Mouse (Mus musculus) hindbrain, embryonic 11.5 days (tissue): ENCODE measurements around the gene Sub1. TPM values are rescaled to one million over a fixed set of nuclear protein-coding genes. Genes with fewer than 3 reads are reported as not detected.

ENCODE experiments used
- ATAC-seq: fragments of 200-750 bp; cut with Nextera tagmentation; 2 replicates; pipeline ENCODE4 v1.8.0; 2017; ENCODE audit warnings: mild to moderate bottlenecking, moderate TSS enrichment, moderate library complexity; ENCODE audit not compliant: low FRiP score
- DNase-seq: peaks from one replicate; pipeline ENCODE4 v3.0.0-alpha.2; 2015; ENCODE audit warnings: low spot score
- H3K27ac ChIP-seq: fragments of 300-500 bp; sonication (generic); 2 replicates; pipeline ENCODE4 v1.5.1; 2014; ENCODE audit warnings: mild to moderate bottlenecking, low read depth, low read length
- H3K27me3 ChIP-seq: fragments of 300-500 bp; sonication (generic); 2 replicates; pipeline ENCODE4 v1.6.1; 2014; ENCODE audit warnings: mild to moderate bottlenecking, low read length, moderate library complexity, mixed read lengths; ENCODE audit not compliant: control insufficient read depth, insufficient read depth
- H3K36me3 ChIP-seq: fragments of 300-500 bp; sonication (generic); 2 replicates; pipeline ENCODE4 v1.6.1; 2014; ENCODE audit warnings: mild to moderate bottlenecking, low read length, moderate library complexity, mixed read lengths; ENCODE audit not compliant: control insufficient read depth, insufficient read depth
- H3K4me1 ChIP-seq: fragments of 300-500 bp; sonication (generic); replicated peaks from 2 replicates; pipeline ENCODE4 v1.6.1; 2014; ENCODE audit warnings: low read length, mixed read lengths; ENCODE audit not compliant: control insufficient read depth, insufficient read depth
- H3K4me2 ChIP-seq: fragments of 300-500 bp; sonication (generic); replicated peaks from 2 replicates; pipeline ENCODE4 v1.6.1; 2014; ENCODE audit warnings: mild to moderate bottlenecking, low read depth, low read length
- H3K4me3 ChIP-seq: fragments of 300-500 bp; sonication (generic); 2 replicates; pipeline ENCODE4 v1.5.1; 2014; ENCODE audit warnings: low read depth, low read length
- H3K9ac ChIP-seq: fragments of 300-500 bp; sonication (generic); 2 replicates; pipeline ENCODE4 v1.6.1; 2014; ENCODE audit warnings: low read depth, low read length
- H3K9me3 ChIP-seq: fragments of 300-500 bp; sonication (generic); 2 replicates; pipeline ENCODE4 v1.6.1; 2016; ENCODE audit warnings: low read length; ENCODE audit not compliant: control insufficient read depth
- WGBS: fragments of 180-500 bp; shearing (Covaris S2); extraction: QIAGEN DNeasy Blood & Tissue Kit; methylation state at CpG from one replicate; pipeline ENCODE4 v1.1.7; 2014; 5-methylcytosine and 5-hydroxymethylcytosine counted together
- polyA plus RNA-seq: library from polyadenylated mRNA; unstranded; fragments of >200 nt; fragmentation: Nextera tagmentation; extraction: Ambion mirVana; gene quantifications from 2 replicates; pipeline ENCODE4 v1.2.1, GENCODE M21; 2014

The Sub1 gene
- polyA plus RNA-seq, 1 experiment from 2014 or later: 727 TPM

GRCm38 (mm10) chr15:12007971-12008800, 11.4 kb upstream of the Sub1 start:
- Histone ChIP-seq H3K9ac (no peak overlapping the region), H3K36me3 (no peaks in the 10 kb centered on the region), H3K27me3 (no peaks in the 10 kb centered on the region), H3K27ac (no peak overlapping the region), H3K4me2 (no peak overlapping the region), H3K4me1 (no peaks in the 10 kb centered on the region), H3K9me3 (no peaks in the 10 kb centered on the region), H3K4me3 (no peak overlapping the region)
- WGBS: 65% methylated on average over 13 of the region's 13 CpGs
- DNase-seq: no peak
- ATAC-seq: no peak

GRCm38 (mm10) chr15:12007421-12007820, 10.6 kb upstream of the Sub1 start:
- H3K4me2 ChIP-seq: no peak overlapping the region
- WGBS: 77% methylated on average over 7 of the region's 7 CpGs
- no peaks in the 10 kb centered on the region for H3K9me3 ChIP-seq
- no peak overlapping the region for H3K9ac ChIP-seq
- no peak overlapping the region for H3K4me3 ChIP-seq
- H3K4me1 ChIP-seq: no peaks in the 10 kb centered on the region
- H3K27me3 ChIP-seq: no peaks in the 10 kb centered on the region
- H3K36me3 ChIP-seq: no peaks in the 10 kb centered on the region
- no peak overlapping the region for H3K27ac ChIP-seq
- ATAC-seq (no peak), DNase-seq (no peak)

DNA sequence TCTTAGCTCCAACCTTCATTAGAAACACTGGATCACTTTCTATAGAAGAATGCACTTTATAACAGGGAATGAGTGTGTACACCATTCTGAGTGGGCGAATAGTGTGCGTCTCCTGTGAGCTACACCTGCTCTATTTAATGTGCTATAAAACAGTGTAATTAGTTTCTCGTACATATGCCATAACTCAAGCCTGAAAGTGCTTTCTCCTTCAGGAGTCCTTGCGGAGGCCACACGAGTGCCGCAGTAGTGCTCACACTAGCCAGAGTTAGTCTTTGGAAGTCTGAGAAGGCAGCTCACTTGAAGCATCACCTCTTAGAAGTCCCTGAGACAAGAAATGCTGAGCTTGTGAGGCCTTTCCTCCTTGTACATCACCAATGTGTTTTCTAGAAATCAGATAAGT, 9.4 kb upstream of the Sub1 start:
- H3K4me2 ChIP-seq: no peak overlapping the region
- 94% methylated on average over 6 of the region's 6 CpGs for WGBS
- no peak overlapping the region for H3K9ac ChIP-seq
- ATAC-seq (no peak), DNase-seq (no peak)
- H3K4me3 ChIP-seq: no peak overlapping the region
- H3K27ac ChIP-seq: no peak overlapping the region
- no peaks in the 10 kb centered on the region for H3K27me3 ChIP-seq
- H3K4me1 ChIP-seq: no peaks in the 10 kb centered on the region
- no peaks in the 10 kb centered on the region for H3K9me3 ChIP-seq
- no peaks in the 10 kb centered on the region for H3K36me3 ChIP-seq

DNA sequence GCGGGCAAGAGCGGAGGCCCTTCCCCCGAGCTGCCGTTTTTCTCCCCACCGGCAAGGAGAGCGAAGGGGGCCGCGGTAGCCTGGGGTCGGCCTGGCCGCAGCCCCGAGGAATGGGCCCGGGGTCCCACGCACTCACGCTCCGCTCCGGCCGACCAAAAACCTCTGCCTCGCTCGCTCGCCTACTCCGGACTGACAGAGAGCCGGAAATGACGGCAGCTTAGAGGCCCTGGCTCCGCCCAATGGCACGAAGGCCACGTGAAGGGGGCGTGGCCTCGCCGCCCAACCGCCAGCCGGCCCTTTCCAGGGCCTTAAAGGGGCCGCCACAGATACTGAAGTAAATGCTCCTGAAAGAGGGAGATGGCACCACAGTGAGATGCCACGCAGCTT, 975 bp downstream of the Sub1 start:
- ATAC-seq (peak; percentile 99), DNase-seq (peak; percentile 98)
- WGBS: under 1% methylated on average over 33 of the region's 33 CpGs
- Histone ChIP-seq H3K27me3 (no peaks in the 10 kb centered on the region), H3K4me1 (no peaks in the 10 kb centered on the region), H3K4me3 (peak overlapping the region; percentile 99), H3K36me3 (no peaks in the 10 kb centered on the region), H3K9me3 (no peaks in the 10 kb centered on the region), H3K4me2 (peak overlapping the region; percentile 60), H3K9ac (peak overlapping the region; percentile 87), H3K27ac (peak overlapping the region; percentile 85)

- Histone ChIP-seq H3K9me3 (no peaks in the 10 kb centered on the region), H3K4me2 (peak overlapping the region; percentile 60), H3K27ac (peak overlapping the region; percentile 85), H3K36me3 (peaks cover under 1% of the 10 kb centered on the region; the same call in 1 of the 2 replicates), H3K27me3 (no peaks in the 10 kb centered on the region), H3K9ac (peak overlapping the region; percentile 87), H3K4me3 (peak overlapping the region; percentile 99), H3K4me1 (no peaks in the 10 kb centered on the region)
- ATAC-seq (peak; percentile 88), DNase-seq (peak; percentile 77)
- WGBS: under 1% methylated on average over 62 of the region's 71 CpGs
These were observed 1.6 kb downstream of the Sub1 start for GRCm38 (mm10) chr15:11994921-11995814.

DNA sequence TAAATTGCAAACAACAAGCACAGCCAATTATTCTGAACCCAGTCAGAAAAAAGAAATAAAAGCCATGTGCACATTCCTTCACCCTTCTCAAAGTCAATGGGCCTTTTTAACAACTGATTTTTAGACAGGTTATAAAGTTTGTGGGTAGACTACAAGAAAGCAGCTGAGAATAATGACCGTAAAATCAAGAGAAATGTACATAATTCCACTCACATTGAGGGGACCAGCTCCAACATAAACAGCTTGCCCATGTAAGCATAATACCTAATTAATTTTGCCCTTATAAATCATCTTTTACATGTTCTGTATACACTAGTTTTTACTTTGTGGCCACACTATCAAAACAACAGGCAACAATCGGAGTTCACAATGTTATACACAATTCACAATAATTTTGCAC, 2.8 kb downstream of the Sub1 start:
- H3K9me3 ChIP-seq: no peaks in the 10 kb centered on the region
- DNase-seq: no peak
- H3K4me1 ChIP-seq: no peaks in the 10 kb centered on the region
- WGBS: 85% methylated on average over 2 of the region's 2 CpGs
- no peak overlapping the region for H3K27ac ChIP-seq
- no peak overlapping the region for H3K4me3 ChIP-seq
- no peak overlapping the region; the same call in 1 of the 2 replicates for H3K4me2 ChIP-seq
- no peaks in the 10 kb centered on the region for H3K27me3 ChIP-seq
- no peak overlapping the region for H3K9ac ChIP-seq
- peaks cover 6% of the 10 kb centered on the region; the same call in 1 of the 2 replicates for H3K36me3 ChIP-seq
- no peak for ATAC-seq

GRCm38 (mm10) chr15:11991552-11992113, 5.2 kb downstream of the Sub1 start:
- H3K4me1 ChIP-seq: no peaks in the 10 kb centered on the region
- no peak overlapping the region for H3K4me2 ChIP-seq
- no peaks in the 10 kb centered on the region for H3K9me3 ChIP-seq
- no peak overlapping the region for H3K27ac ChIP-seq
- H3K4me3 ChIP-seq: no peak overlapping the region
- no peak overlapping the region for H3K9ac ChIP-seq
- no peak for DNase-seq
- H3K36me3 ChIP-seq: peaks cover 8% of the 10 kb centered on the region; the same call in 1 of the 2 replicates
- ATAC-seq: no peak
- H3K27me3 ChIP-seq: no peaks in the 10 kb centered on the region
- WGBS: 85% methylated on average over 3 of the region's 3 CpGs

DNA sequence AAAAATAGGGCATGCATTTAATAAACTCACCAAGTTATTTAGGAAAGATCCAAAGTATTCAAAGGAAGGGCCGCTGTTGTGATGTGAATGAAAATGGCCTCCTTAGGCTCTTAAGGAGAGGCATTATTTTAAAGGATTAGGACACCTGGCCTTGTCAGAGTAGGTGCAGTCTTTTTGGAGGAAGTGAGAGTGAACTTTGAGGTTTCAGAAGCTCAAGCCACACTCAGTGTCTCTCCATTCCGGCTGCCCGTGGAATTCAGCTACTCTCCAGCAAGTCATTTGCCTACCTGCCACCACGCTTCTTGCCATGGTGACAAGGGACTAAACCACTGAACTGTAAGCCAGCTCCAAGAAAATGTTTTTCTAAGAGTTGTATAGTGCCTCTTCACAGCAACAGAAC, 8.2 kb downstream of the Sub1 start:
- no peak for ATAC-seq
- H3K36me3 ChIP-seq: peaks cover 12% of the 10 kb centered on the region; the same call in 1 of the 2 replicates
- no peaks in the 10 kb centered on the region for H3K27me3 ChIP-seq
- no peak overlapping the region for H3K27ac ChIP-seq
- no peak for DNase-seq
- H3K9ac ChIP-seq: no peak overlapping the region
- WGBS: 94% methylated on average over 4 of the region's 4 CpGs
- H3K4me3 ChIP-seq: no peak overlapping the region
- H3K4me1 ChIP-seq: no peaks in the 10 kb centered on the region
- no peak overlapping the region for H3K4me2 ChIP-seq
- no peaks in the 10 kb centered on the region for H3K9me3 ChIP-seq
